Mouse (Mus musculus) ES-E14 (cell line): ENCODE measurements at regions not wholly inside any gene's neighbourhood (a gene's known extent, or its start where the extent isn't known, plus 50 kb on each side); places are given as distances from the start of the nearest gene placed in this dataset.

Source experiments
- DNase-seq: peaks from one replicate; pipeline ENCODE4 v3.0.0-alpha.2; 2013; ENCODE audit warnings: low read depth, low spot score
- H3K27ac ChIP-seq: 2 replicates; pipeline ENCODE4 v1.5.1; 2012; ENCODE audit warnings: low read depth, mild to moderate bottlenecking, low read length, moderate library complexity, mixed read lengths; ENCODE audit not compliant: poor library complexity, insufficient read depth, severe bottlenecking
- H3K36me3 ChIP-seq: 2 replicates; pipeline ENCODE4 v1.6.1; 2012; ENCODE audit warnings: mild to moderate bottlenecking, low read length, moderate library complexity, mixed read lengths; ENCODE audit not compliant: control insufficient read depth, poor library complexity, insufficient read depth, severe bottlenecking
- H3K4me1 ChIP-seq, 2 experiments: fragments of 150-350 bp in 1 of 2; sonication (generic) in 1 of 2; 2 replicates each; pipeline ENCODE4 v1.6.1; 2012; ENCODE audit warnings: low read length in 2 of 2, mild to moderate bottlenecking in 1 of 2, mixed read lengths in 1 of 2; ENCODE audit not compliant: control insufficient read depth in 2 of 2, insufficient read depth in 2 of 2, poor library complexity in 1 of 2
- H3K4me3 ChIP-seq, 2 experiments: fragments of 150-350 bp in 1 of 2; sonication (generic) in 1 of 2; 2 replicates each; pipeline ENCODE4 v1.5.1; 2012; ENCODE audit warnings: low read length in 2 of 2, low read depth in 1 of 2, mild to moderate bottlenecking in 1 of 2, mixed read lengths in 1 of 2; ENCODE audit not compliant: insufficient read depth in 1 of 2, poor library complexity in 1 of 2, severe bottlenecking in 1 of 2
- H3K9ac ChIP-seq: 2 replicates; pipeline ENCODE4 v1.6.1; 2012; ENCODE audit warnings: low read depth, mild to moderate bottlenecking, low read length, mixed read lengths; ENCODE audit not compliant: poor library complexity, insufficient read depth, severe bottlenecking
- H3K9me3 ChIP-seq: fragments of 150-350 bp; sonication (generic); 2 replicates; pipeline ENCODE4 v1.6.1; 2012; ENCODE audit warnings: low read depth, mild to moderate bottlenecking, low read length; ENCODE audit not compliant: control insufficient read depth, insufficient read depth
- CHD2 ChIP-seq: IDR thresholded peaks from 2 replicates; pipeline ENCODE4 v1.6.1; 2014; ENCODE audit warnings: mild to moderate bottlenecking, low read depth, low read length, inconsistent platforms
- HCFC1 ChIP-seq: IDR thresholded peaks from 2 replicates; pipeline ENCODE4 v1.6.1; 2012; ENCODE audit warnings: low read length, inconsistent platforms, borderline replicate concordance; ENCODE audit not compliant: insufficient read depth
- MAFK ChIP-seq: IDR thresholded peaks from 2 replicates; pipeline ENCODE4 v1.6.1; 2014; ENCODE audit warnings: mild to moderate bottlenecking, low read depth, low read length, inconsistent platforms; ENCODE audit not compliant: insufficient read depth
- ZC3H11A ChIP-seq: IDR thresholded peaks from 2 replicates; pipeline ENCODE4 v1.6.1; 2012; ENCODE audit warnings: low read depth, mild to moderate bottlenecking, inconsistent platforms, low read length, borderline replicate concordance
- ZNF384 ChIP-seq: IDR thresholded peaks from 2 replicates; pipeline ENCODE4 v1.6.1; 2012; ENCODE audit warnings: low read depth, low read length, inconsistent platforms
- in situ Hi-C, 2 experiments: fragments of 600-800 bp; cut with MboI; formaldehyde crosslinking; loops; one replicate each; pipeline ENCODE4 v1.15.1; 2025; ENCODE audit warnings: low sequenced_read_pairs in 2 of 2, inconsistent platforms in 1 of 2; ENCODE audit not compliant: unreplicated experiment in 2 of 2

DNA sequence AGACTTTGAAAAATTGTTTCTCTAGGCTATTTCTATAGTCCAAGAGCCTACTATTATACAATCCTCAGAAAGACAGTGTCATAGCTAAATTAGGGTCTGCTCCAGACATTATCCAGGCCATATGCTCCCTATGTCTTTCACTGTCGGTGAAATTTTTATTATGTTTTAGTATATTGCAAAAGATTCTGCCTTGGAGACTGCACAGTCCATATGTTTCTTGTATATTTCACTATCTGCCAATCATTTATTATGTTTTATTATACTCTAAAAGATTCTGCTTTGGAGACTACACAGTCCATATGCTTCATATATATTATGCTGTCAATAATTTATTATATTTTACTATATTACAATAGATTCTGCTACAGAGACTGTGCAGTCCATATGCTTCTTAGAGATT lies 564.3 kb upstream of the 4931417E11Rik start:
- in situ Hi-C loops: no loop called here
- Histone ChIP-seq H3K4me1 (no peaks in the 10 kb centered on the region), H3K9me3 (no peaks in the 10 kb centered on the region), H3K27ac (no peak overlapping the region), H3K4me3 (no peak overlapping the region), H3K36me3 (no peaks in the 10 kb centered on the region), H3K9ac (no peak overlapping the region)
- TF ChIP-seq ZC3H11A (no peak), ZNF384 (no peak), CHD2 (no peak), HCFC1 (no peak), MAFK (no peak)
- no peak for DNase-seq

DNA sequence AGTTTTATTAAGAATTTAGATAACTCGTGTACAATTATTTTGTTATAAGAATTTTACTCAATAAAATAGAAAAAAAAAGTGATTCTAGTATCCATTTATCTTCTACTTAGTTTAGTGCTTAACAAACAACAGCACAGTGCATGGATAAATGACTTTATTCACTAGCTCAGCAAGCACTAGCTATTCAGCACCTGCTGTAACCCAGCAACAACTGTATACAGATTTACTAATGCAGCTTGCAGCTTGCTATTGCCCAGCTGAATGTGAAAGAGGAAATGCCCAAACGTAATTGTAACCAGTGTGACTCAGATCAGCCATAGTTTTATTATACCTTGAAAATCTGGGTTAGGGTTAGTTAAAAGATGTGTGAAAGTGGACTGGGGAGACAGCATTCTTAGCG lies 547.6 kb upstream of the 4931417E11Rik start:
- no peak overlapping the region for H3K9ac ChIP-seq
- H3K4me1 ChIP-seq: no peaks in the 10 kb centered on the region
- no peak for DNase-seq
- in situ Hi-C loops: no loop called here
- no peaks in the 10 kb centered on the region for H3K36me3 ChIP-seq
- H3K4me3 ChIP-seq: no peak overlapping the region
- no peaks in the 10 kb centered on the region for H3K9me3 ChIP-seq
- TF ChIP-seq ZNF384 (no peak), HCFC1 (no peak), ZC3H11A (no peak), CHD2 (no peak), MAFK (no peak)
- H3K27ac ChIP-seq: no peak overlapping the region

DNA sequence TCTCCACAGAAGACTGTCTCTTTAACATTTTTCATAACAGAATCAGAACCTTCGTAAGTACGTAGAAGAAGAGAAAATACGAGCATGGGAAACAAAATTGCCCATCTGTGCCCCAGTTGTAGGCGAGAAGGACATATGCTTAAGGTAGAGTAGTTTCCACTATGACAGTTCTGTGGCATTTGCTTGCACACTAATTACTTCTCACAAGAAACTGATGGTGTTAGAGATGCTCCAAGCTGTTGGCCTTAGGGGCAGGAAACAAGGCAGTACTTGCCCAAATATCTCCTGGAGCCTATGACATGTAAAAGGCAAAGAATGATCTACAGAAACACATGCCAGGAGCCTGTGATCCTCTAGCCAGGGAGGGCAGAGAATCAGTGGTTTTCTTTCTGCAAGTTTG lies 512.3 kb upstream of the 4931417E11Rik start:
- Histone ChIP-seq H3K4me3 (no peak overlapping the region), H3K27ac (no peak overlapping the region), H3K4me1 (no peaks in the 10 kb centered on the region), H3K36me3 (no peaks in the 10 kb centered on the region), H3K9me3 (no peaks in the 10 kb centered on the region), H3K9ac (no peak overlapping the region)
- DNase-seq: no peak
- in situ Hi-C loops: no loop called here
- TF ChIP-seq MAFK: no peak

- DNase-seq: no peak
- Histone ChIP-seq H3K27ac (no peak overlapping the region), H3K36me3 (no peaks in the 10 kb centered on the region), H3K4me3 (no peak overlapping the region), H3K9me3 (no peaks in the 10 kb centered on the region), H3K4me1 (no peaks in the 10 kb centered on the region), H3K9ac (no peak overlapping the region)
- no peak for TF ChIP-seq ZC3H11A
- no peak for TF ChIP-seq HCFC1
- TF ChIP-seq MAFK: no peak
- TF ChIP-seq ZNF384: no peak
- no peak for TF ChIP-seq CHD2
- in situ Hi-C loops: no loop called here
Measured at GRCm38 (mm10) chr6:73949934-73950293, 480.4 kb upstream of the 4931417E11Rik start.

DNA sequence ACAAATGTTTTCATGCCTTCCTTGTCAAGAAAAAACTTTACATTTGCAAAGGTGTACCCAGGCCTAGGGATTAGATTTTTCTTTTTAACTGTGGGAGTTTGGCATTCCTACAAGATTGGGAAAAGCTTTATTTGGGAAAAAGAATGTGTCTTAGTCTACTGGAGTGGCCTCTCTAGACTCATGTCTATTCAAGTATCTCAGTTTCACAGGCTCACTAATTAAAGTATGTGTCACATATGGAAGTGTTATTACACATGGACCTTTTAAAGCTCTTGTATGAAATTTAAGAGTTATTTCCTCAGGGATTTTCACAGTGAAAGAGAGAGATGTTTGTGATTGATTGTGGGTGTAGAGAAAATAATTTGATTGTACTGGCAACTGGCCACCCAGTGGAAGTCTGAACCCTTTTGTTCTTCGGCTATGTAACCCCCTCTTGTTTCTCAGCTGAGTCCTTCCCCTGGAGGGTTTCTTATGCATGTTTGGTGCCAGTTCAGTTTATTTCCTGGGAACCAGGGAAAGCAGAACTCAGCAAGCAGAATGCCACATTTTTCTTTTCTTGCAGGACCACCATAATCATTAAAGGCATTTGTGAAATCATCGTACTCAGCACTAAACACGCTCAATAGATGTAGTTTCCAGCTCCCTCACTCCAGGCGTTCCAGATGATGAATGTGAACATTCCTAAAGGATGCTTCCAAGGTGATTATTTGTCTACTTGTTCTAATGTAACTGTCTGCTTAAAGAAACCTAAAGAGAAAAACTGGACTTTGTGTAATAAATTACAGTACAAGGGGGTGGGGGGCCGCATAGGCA lies 479.9 kb upstream of the 4931417E11Rik start:
- no peak overlapping the region for H3K9ac ChIP-seq
- H3K4me1 ChIP-seq: no peaks in the 10 kb centered on the region
- in situ Hi-C loops: no loop called here
- DNase-seq: no peak
- TF ChIP-seq CHD2: no peak
- no peak for TF ChIP-seq MAFK
- no peak for TF ChIP-seq HCFC1
- TF ChIP-seq ZNF384: no peak
- no peak for TF ChIP-seq ZC3H11A
- H3K36me3 ChIP-seq: no peaks in the 10 kb centered on the region
- no peak overlapping the region for H3K4me3 ChIP-seq
- no peak overlapping the region for H3K27ac ChIP-seq
- no peaks in the 10 kb centered on the region for H3K9me3 ChIP-seq
